Mouse (Mus musculus) forebrain, embryonic 14.5 days (tissue): ENCODE measurements around the gene Insl3. TPM values are rescaled to one million over a fixed set of nuclear protein-coding genes. Genes with fewer than 3 reads are reported as not detected.

Experiments
- ATAC-seq: fragments of 200-750 bp; cut with Nextera tagmentation; 2 replicates; pipeline ENCODE4 v1.8.0; 2017; ENCODE audit warnings: mild to moderate bottlenecking, moderate library complexity
- DNase-seq: peaks from one replicate; pipeline ENCODE4 v3.0.0-alpha.2; 2015; ENCODE audit warnings: low spot score
- H3K27ac ChIP-seq: fragments of 300-500 bp; sonication (generic); 2 replicates; pipeline ENCODE4 v1.5.1; 2014; ENCODE audit warnings: low read depth, mild to moderate bottlenecking, control low read depth, low read length, moderate library complexity
- H3K27me3 ChIP-seq: fragments of 300-500 bp; sonication (generic); replicated peaks from 2 replicates; pipeline ENCODE4 v1.6.1; 2014; ENCODE audit warnings: low read length, control low read depth, mixed read lengths; ENCODE audit not compliant: control insufficient read depth, insufficient read depth
- H3K36me3 ChIP-seq: fragments of 300-500 bp; sonication (generic); 2 replicates; pipeline ENCODE4 v1.6.1; 2014; ENCODE audit warnings: low read length, control low read depth; ENCODE audit not compliant: control insufficient read depth, insufficient read depth
- H3K4me1 ChIP-seq: fragments of 300-500 bp; sonication (generic); 2 replicates; pipeline ENCODE4 v1.6.1; 2014; ENCODE audit warnings: antibody characterized with exemption, low read length, control low read depth; ENCODE audit not compliant: control insufficient read depth, insufficient read depth
- H3K4me2 ChIP-seq: fragments of 300-500 bp; sonication (generic); 2 replicates; pipeline ENCODE4 v1.6.1; 2014; ENCODE audit warnings: mild to moderate bottlenecking, control low read depth, low read length
- H3K4me3 ChIP-seq: fragments of 300-500 bp; sonication (generic); 2 replicates; pipeline ENCODE4 v1.5.1; 2014; ENCODE audit warnings: low read depth, low read length, control low read depth
- H3K9ac ChIP-seq: fragments of 300-500 bp; sonication (generic); 2 replicates; pipeline ENCODE4 v1.6.1; 2014; ENCODE audit warnings: mild to moderate bottlenecking, low read length, control low read depth, moderate library complexity
- H3K9me3 ChIP-seq: fragments of 300-500 bp; sonication (generic); replicated peaks from 2 replicates; pipeline ENCODE4 v1.6.1; 2016; ENCODE audit warnings: low read length, control low read depth, mixed read lengths; ENCODE audit not compliant: control insufficient read depth
- WGBS: fragments of 180-500 bp; shearing (Covaris S2); extraction: QIAGEN DNeasy Blood & Tissue Kit; methylation state at CpG from one replicate; pipeline ENCODE4 v1.1.7; 2014; 5-methylcytosine and 5-hydroxymethylcytosine counted together
- polyA plus RNA-seq: library from polyadenylated mRNA; unstranded; fragments of >200 nt; fragmentation: Nextera tagmentation; extraction: Ambion mirVana; gene quantifications from 2 replicates; pipeline ENCODE4 v1.2.1, GENCODE M21; 2014

Gene Insl3
- polyA plus RNA-seq, 1 experiment from 2014 or later: not detected

- DNase-seq (no peak), ATAC-seq (no peak)
- Histone ChIP-seq H3K9ac (no peak overlapping the region), H3K9me3 (no peaks in the 10 kb centered on the region), H3K27ac (no peak overlapping the region), H3K36me3 (no peaks in the 10 kb centered on the region), H3K4me1 (no peaks in the 10 kb centered on the region), H3K27me3 (peaks cover 89% of the 10 kb centered on the region), H3K4me2 (no peak overlapping the region), H3K4me3 (no peak overlapping the region)
- WGBS: 4% methylated on average over 21 of the region's 21 CpGs
These were observed 8.5 kb upstream of the Insl3 start for GRCm38 (mm10) chr8:71680471-71680870.

GRCm38 (mm10) chr8:71681369-71681915, 7.6 kb upstream of the Insl3 start:
- H3K4me3 ChIP-seq: no peak overlapping the region
- WGBS: 2% methylated on average over 18 of the region's 18 CpGs
- no peak overlapping the region for H3K27ac ChIP-seq
- ATAC-seq: no peak
- no peak for DNase-seq
- no peaks in the 10 kb centered on the region for H3K36me3 ChIP-seq
- no peak overlapping the region for H3K4me2 ChIP-seq
- peaks cover 99% of the 10 kb centered on the region for H3K27me3 ChIP-seq
- no peaks in the 10 kb centered on the region for H3K9me3 ChIP-seq
- H3K9ac ChIP-seq: no peak overlapping the region
- H3K4me1 ChIP-seq: peaks cover 2% of the 10 kb centered on the region; the same call in 1 of the 2 replicates

GRCm38 (mm10) chr8:71682832-71683231, 6.2 kb upstream of the Insl3 start:
- 61% methylated on average over 12 of the region's 12 CpGs for WGBS
- ATAC-seq: no peak

GRCm38 (mm10) chr8:71684701-71685100, 4.3 kb upstream of the Insl3 start:
- peaks cover 2% of the 10 kb centered on the region; the same call in 1 of the 2 replicates for H3K4me1 ChIP-seq
- H3K4me3 ChIP-seq: no peak overlapping the region
- DNase-seq (no peak), ATAC-seq (no peak)
- H3K36me3 ChIP-seq: no peaks in the 10 kb centered on the region
- peaks cover 100% of the 10 kb centered on the region for H3K27me3 ChIP-seq
- H3K9me3 ChIP-seq: no peaks in the 10 kb centered on the region
- H3K9ac ChIP-seq: no peak overlapping the region
- 8% methylated on average over 10 of the region's 10 CpGs for WGBS
- H3K27ac ChIP-seq: no peak overlapping the region
- no peak overlapping the region for H3K4me2 ChIP-seq

More at GRCm38 (mm10) chr8:71682832-71683231, 6.2 kb upstream of the Insl3 start:
- Histone ChIP-seq H3K27me3 (peaks cover 100% of the 10 kb centered on the region), H3K9me3 (no peaks in the 10 kb centered on the region), H3K4me2 (no peak overlapping the region), H3K27ac (no peak overlapping the region), H3K36me3 (no peaks in the 10 kb centered on the region), H3K4me1 (peaks cover 2% of the 10 kb centered on the region; the same call in 1 of the 2 replicates), H3K4me3 (no peak overlapping the region), H3K9ac (no peak overlapping the region)
- no peak for DNase-seq

GRCm38 (mm10) chr8:71685573-71685972, 3.4 kb upstream of the Insl3 start:
- 2% methylated on average over 29 of the region's 29 CpGs for WGBS
- Histone ChIP-seq H3K36me3 (no peaks in the 10 kb centered on the region), H3K9me3 (no peaks in the 10 kb centered on the region), H3K9ac (peak overlapping the region; percentile 40), H3K4me3 (peak overlapping the region; percentile 31), H3K27ac (no peak overlapping the region), H3K4me2 (peak overlapping the region; percentile 49), H3K27me3 (peaks cover 100% of the 10 kb centered on the region), H3K4me1 (peaks cover 2% of the 10 kb centered on the region; the same call in 1 of the 2 replicates)
- ATAC-seq (peak; percentile 38), DNase-seq (peak; percentile 54)

GRCm38 (mm10) chr8:71686143-71686734, 2.8 kb upstream of the Insl3 start:
- no peaks in the 10 kb centered on the region for H3K36me3 ChIP-seq
- DNase-seq (no peak), ATAC-seq (peak; percentile 44)
- peak overlapping the region; percentile 49 for H3K4me2 ChIP-seq
- peak overlapping the region; percentile 31 for H3K4me3 ChIP-seq
- peaks cover 100% of the 10 kb centered on the region for H3K27me3 ChIP-seq
- H3K9ac ChIP-seq: peak overlapping the region; percentile 40
- peaks cover 2% of the 10 kb centered on the region; the same call in 1 of the 2 replicates for H3K4me1 ChIP-seq
- no peak overlapping the region for H3K27ac ChIP-seq
- no peaks in the 10 kb centered on the region for H3K9me3 ChIP-seq
- WGBS: under 1% methylated on average over 23 of the region's 23 CpGs

- WGBS: 1% methylated on average over 8 of the region's 8 CpGs
- no peak overlapping the region for H3K27ac ChIP-seq
- H3K9me3 ChIP-seq: no peaks in the 10 kb centered on the region
- H3K4me2 ChIP-seq: no peak overlapping the region
- H3K4me1 ChIP-seq: peaks cover 2% of the 10 kb centered on the region; the same call in 1 of the 2 replicates
- H3K36me3 ChIP-seq: no peaks in the 10 kb centered on the region
- H3K9ac ChIP-seq: no peak overlapping the region
- H3K27me3 ChIP-seq: peaks cover 100% of the 10 kb centered on the region
- H3K4me3 ChIP-seq: no peak overlapping the region
- no peak for DNase-seq
- no peak for ATAC-seq
These were observed 1.4 kb upstream of the Insl3 start for GRCm38 (mm10) chr8:71687616-71688015.

- Histone ChIP-seq H3K27ac (no peak overlapping the region), H3K36me3 (no peaks in the 10 kb centered on the region), H3K4me2 (peak overlapping the region; percentile 16; the same call in 1 of the 2 replicates), H3K4me3 (no peak overlapping the region), H3K27me3 (peaks cover 78% of the 10 kb centered on the region), H3K9me3 (no peaks in the 10 kb centered on the region), H3K4me1 (no peaks in the 10 kb centered on the region), H3K9ac (no peak overlapping the region)
- WGBS: 4% methylated on average over 30 of the region's 30 CpGs
- ATAC-seq: 0 out of 2 replicates have a peak, but pooled peaks have one; percentile 21
- no peak for DNase-seq
These were observed 3.5 kb downstream of the Insl3 start for GRCm38 (mm10) chr8:71692509-71692908.
